Mouse (Mus musculus) cerebellum, adult 18-20 months (tissue): Measurements from ENCODE around the gene Gipc2.

Experiments
- DNase-seq, 2 experiments: peaks; one replicate each; pipeline ENCODE4 v3.0.0; 2021

The Gipc2 gene

GRCm38 (mm10) chr3:152189306-152189705 is 23.3 kb upstream of the Gipc2 start:
- no peak for DNase-seq

GRCm38 (mm10) chr3:152186106-152186505 is 20.1 kb upstream of the Gipc2 start:
- DNase-seq: no peak

GRCm38 (mm10) chr3:152183522-152183921 is 17.5 kb upstream of the Gipc2 start:
- DNase-seq: no peak

DNA sequence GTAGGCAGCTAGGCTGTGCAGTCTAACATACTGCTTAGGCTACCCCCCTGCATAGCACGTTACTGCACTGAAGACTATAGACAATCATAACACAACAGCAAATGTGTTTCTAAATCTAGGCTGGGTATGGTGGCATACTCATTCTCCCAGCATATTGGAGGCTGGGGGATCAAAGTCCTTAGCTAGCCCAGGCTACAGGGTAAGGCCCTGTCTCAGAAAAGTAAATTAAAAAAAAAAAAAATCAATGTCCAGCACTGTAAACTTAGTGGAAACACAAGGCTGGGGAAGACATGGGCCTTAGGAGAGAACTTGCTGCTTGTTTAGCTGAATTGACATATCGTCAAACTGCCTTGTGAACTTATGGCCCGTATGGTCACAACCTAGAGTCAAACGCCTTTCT is 14.6 kb upstream of the Gipc2 start:
- DNase-seq: no peak

DNA sequence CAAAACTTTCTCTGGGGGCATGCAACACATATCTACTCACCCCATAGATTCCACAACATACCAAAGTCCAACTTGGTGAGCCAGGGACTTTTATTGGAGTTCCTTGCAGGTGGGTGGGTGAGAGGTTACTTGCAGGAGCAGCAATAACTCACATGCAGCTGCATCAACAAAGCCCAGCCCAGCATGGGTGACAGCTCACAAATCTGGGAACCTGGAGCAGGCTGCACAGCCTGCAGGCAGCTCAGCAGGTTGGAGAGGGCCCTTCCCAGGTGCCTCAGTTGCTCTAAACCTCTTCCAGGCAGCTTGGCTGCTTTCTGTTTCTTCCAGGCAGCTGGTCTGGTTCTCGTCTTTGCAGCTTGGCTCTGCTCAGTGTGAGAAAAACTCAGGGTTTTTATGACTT is 13.3 kb upstream of the Gipc2 start:
- no peak for DNase-seq

DNA sequence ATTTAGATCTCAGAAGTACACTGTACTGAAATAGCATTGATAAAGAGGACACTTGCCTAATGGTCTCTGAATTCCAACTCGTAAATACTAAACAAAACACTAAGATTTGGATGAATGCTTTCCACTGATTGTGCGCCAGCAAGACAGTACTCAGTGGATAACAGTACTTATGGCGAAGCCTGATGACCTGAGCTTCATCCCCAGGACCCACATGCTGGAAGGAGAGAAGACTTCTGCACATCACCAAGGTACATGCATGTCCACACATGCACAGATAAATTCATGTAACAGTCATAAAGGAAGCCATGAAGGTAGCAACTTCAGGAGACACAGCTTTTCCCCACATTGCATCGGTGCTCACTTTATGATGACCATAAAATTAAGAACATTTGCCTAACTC is 12.8 kb upstream of the Gipc2 start:
- no peak for DNase-seq

DNA sequence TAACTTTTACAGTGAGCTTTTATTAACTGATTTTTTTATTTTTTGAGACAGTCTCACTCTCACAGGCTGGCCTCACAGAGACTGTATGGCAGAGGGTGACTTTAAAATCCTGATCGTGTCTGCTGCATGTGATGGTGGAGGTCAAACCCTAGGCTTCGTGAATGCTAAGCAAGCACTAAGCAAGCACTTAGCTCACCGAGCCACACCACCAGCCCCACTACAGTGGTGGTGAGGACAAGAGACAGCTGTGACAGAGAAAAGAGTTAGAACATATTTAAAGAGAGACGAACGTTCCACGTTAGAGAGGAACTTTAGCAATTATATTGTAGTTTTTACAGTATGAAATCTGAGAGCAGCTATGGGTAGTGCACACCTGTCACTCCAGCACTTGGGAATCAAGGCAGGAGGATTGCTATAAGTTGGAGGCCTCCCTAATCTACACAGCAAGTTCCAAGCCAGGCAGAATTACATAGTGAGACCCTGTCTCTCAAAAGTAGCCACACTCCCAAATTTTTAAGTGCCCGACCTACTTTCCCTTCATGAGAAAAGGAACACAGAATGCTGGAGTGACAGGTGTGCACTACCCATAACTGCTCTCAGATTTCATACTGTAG is 6.4 kb upstream of the Gipc2 start:
- no peak for DNase-seq

- no peak for DNase-seq
Measured at GRCm38 (mm10) chr3:152171862-152172261, 5.8 kb upstream of the Gipc2 start.

GRCm38 (mm10) chr3:152171236-152171635 is 5.2 kb upstream of the Gipc2 start:
- DNase-seq: no peak

- no peak for DNase-seq
Measured at GRCm38 (mm10) chr3:152170407-152170806, 4.4 kb upstream of the Gipc2 start.

DNA sequence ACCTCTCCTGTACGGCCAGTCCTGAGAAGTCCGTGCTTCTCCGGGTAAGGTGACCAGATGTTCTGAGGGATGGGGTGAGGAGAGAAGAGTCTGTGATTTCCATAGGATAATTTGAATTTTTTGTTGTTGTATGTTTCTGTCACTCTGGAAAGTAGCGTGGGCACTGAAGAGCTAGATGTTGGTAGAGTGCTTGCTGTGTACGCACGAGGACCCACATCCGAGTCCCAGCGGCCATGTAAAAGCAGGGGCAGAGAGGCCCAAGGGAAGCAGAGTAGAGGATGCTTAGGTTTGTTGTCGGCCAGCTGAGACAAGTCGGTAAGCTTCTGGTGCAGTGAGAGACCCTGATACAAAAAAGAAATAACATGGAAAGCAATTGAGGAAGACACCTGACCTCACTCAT is 2.0 kb upstream of the Gipc2 start:
- no peak for DNase-seq

GRCm38 (mm10) chr3:152166699-152167451 is 845 bp upstream of the Gipc2 start:
- DNase-seq: peak; percentile 19 to 26

DNA sequence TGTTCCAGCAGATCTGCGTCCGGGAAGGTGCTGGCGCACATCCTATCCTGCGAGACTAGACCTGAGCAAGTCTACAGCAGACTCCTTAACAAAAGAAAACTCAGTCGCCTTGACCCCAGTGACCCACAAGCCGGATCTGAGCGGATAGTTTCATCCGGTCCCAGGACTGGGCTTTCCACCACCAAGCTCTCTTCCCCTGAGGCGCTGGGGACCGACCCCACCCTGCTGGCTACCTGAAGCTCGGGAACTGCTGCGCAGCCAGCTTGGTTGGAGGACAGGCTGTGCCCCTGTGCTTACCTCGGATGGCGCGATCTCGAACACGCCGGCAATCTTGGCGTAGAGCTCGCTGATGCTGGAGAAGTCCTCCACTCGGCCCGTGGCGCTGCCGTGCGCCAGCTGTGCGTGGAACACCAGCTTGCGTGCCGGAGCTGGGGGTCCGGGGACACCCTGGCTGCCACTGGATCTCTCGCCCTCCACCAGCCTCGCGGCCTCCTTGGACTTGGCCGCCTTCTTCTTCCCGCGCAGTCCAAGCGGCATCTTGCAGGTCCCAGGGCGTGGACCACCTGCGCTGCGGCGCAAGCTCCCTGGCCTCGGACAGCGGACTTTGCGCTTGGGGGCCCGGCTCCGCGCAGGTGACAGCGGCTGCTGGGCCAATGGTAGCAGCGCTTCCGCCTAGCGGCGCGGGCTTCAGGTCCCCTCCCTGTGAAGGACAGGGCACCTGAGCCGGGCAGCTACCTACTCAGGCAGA is 505 bp downstream of the Gipc2 start:
- peak; percentile 49 to 66 for DNase-seq

- no peak for DNase-seq
Measured at GRCm38 (mm10) chr3:152165014-152165350, 1.0 kb downstream of the Gipc2 start.

DNA sequence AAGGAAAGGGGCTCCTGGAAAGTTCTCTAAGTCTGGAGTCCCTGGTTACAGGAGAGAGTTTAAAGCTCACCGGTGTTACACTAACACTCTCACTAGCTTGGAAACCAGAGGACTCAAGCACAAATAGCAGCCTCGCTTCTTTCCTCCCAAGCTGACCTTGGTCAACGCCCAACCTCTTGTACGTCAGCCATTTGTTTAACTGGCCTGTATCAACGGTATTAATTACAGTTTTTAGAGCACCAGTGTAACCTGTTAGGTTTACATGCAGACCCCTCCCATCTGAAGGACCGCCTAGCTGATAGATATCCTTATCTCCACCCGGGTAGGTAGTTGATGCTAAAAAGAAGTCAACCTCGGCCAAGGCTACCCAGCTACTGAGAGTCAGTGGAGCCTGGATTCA is 2.7 kb downstream of the Gipc2 start:
- no peak for DNase-seq

DNA sequence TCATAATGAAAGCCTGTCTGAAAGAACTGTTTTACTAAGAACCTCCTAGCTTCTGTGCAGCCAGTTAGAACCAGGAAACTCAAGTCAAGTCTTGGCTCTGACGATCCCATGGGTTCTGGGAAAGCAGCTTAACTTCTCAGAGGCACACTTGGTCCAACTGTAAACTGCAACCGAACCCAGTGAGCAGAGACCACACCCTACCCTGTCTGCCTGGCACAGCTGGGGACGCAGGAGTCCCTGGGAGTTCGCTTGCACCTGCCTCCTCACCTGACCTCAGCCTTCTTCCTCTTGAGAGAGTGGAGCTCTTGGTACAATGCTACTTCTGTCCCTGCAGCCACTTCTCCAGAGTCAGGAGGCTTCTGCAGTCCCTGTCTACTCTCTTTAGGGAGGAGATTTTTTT is 5.4 kb downstream of the Gipc2 start:
- DNase-seq: no peak

- no peak for DNase-seq
Measured at GRCm38 (mm10) chr3:152159321-152159720, 6.7 kb downstream of the Gipc2 start.

DNA sequence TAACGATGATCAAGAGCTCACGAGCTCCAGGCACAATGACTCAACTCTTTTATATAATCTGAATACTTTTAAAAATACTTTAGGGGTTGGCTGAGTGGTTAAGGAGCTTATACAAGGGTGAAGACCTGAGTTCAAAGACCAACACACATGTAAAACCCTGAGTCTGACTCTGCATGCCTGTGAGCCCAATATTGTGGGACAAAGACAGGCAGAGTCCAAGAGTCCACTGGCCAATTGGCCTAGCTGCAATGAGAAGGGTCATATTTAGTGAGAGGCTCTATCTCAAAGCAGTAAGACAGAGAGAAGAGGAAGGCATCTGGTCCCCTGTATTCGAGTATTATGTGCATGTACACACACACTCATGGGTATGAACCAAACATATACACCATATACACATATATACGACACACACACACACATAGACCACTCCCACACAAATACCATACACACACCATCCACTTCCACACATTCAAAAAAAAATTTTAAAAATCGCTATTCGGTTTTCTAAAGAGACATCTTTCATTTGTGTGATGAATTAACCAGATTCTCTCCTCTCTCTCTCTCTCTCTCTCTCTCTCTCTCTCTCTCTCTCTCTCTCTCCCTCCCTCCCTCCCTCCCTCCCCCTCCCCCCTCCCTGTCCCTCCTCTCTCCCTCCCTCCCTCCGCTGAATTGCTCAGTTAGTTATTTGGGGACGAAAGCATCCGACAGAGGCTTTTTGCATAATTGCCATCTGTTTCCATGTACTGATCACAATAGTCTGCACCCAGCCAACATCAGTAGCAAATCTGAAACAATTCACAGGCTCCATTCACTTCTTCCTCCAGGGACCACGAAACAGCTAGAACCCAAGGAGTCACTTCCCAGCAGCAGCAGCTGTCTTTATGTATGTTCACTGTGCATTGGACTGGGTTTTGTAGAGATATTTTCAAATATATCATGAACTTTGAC is 7.4 kb downstream of the Gipc2 start:
- DNase-seq: no peak

DNA sequence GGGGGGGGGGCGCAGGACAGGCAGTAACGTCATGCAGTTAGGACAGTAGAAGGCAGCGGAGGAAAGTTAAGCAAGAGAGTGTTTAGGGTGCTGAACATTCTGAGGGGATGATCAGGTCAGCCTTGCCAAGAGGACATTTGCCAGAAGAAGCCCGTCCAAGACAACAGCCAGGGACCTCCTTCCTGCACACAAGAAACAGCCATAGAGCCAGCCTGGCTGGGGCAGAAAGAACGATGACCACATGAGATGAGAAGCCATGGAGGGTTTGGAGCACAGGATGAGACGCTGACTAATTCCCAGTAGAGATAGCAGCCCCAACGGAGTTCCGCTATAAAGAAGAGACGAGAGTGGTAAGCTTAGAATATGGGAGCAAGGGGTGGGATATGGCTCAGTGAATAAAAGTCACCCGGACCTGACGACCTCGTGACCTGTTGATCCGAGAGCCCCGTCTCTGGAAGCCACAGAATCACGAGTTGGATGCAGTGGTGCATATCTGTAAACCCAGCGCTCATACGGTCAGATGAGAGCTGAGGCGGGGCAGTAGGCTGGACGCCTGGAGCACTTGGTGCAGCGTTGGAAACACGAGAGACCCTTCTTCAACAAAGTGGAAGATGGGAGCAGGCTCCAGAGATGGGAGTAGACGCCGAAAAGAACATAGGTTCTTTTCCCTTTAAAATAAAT is 9.1 kb downstream of the Gipc2 start:
- DNase-seq: no peak

DNA sequence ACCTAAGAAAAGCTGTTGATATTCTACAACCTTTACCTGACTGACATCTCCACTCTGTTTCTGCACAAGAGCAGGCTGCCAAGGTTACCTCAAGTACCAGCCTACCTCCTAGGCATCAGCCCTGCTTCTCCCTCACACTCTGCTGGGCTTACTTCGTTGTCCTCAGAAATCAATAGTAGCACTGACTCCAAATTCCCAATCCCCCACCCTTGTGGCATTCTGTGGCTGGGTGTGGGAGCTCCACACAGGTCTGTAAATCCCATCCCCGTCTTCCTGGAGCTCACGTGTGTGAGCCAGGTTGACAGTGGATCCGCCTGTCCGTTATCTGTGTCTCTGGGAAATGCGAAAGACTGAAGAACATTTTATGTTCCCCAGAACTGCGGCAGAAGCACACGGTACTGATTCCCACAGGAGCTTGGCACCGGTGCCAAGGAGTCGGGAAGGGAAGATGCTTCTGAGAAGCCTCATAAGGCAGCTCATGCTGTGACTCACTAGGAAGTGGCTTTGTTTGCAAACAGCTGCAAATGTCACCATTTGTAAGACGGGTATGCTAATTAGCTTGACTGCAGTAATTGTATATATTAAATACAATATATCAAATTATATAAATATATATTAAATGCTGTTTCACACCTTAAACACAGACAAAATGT is 10.6 kb downstream of the Gipc2 start:
- no peak for DNase-seq

- no peak for DNase-seq
Measured at GRCm38 (mm10) chr3:152154095-152154494, 11.9 kb downstream of the Gipc2 start.

DNA sequence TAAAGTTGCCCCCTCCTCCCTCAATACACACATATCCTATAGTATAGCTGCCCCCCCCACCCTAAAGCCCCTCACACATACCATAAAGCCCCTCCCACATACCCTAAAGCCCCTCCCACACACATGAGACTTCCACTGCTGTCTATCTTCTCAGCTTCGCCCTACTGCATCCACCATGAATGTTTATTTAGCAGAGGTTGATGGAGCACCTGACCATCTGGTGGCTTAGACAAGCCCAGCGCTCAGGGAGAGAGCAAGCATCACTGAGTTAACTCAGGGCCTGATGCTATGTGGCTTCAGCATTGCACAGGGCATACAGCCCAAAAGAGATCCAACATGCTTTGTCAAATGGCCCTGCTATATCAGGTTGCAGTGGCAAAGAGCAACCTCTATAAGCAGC is 12.9 kb downstream of the Gipc2 start:
- no peak for DNase-seq
